Mouse (Mus musculus): ENCODE measurements around the gene Parp3.

- TF ChIP-seq POLR2A (IDR thresholded peaks at IDR 0.05; ENCODE audit: extremely low read depth, insufficient read depth, low read length) (no peak), CTCF (IDR thresholded peaks at IDR 0.05; ENCODE audit: low read depth, low read length) (no peak)
Measured at GRCm38 (mm10) chr9:106519909-106520308, 43.2 kb upstream of the Parp3 start.

Data from liver, adult 2 months (tissue).